Mouse (Mus musculus) adipocyte (in vitro differentiated cells): ENCODE data around the gene Ankrd63.
"Not testable (repeated sequence)": the region's sequence is repeated elsewhere in the genome, so short reads cannot be mapped to it uniquely, and the experiment has no call there.

Experiments used
- DNase-seq: peaks from one replicate; pipeline ENCODE4 v3.0.0-alpha.2; 2016; ENCODE audit warnings: low spot score

Ankrd63 gene

DNA sequence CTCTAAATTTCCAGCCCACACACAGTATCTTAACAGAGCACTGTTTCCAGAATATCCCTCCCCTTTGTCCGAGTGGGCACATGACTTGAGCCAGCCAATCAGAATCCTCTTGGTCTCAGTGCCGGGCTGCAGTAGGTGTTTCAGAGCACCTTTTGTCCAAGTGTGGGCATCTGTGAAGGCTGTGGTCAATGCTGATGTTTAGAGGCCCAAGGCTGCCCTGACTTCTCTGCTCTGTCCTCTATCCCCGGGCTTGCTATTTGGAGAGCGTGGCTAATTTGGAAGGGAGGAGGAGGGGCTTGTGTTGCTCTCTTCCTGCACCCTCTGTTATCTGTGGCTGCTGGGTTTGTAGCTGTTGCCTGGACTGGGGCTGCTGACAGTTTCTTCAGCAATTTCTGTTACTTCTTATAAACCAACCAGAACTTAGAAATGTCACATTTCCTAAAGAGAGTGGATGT lies 43.7 kb downstream of the Ankrd63 start:
- DNase-seq = peak; percentile 60

DNA sequence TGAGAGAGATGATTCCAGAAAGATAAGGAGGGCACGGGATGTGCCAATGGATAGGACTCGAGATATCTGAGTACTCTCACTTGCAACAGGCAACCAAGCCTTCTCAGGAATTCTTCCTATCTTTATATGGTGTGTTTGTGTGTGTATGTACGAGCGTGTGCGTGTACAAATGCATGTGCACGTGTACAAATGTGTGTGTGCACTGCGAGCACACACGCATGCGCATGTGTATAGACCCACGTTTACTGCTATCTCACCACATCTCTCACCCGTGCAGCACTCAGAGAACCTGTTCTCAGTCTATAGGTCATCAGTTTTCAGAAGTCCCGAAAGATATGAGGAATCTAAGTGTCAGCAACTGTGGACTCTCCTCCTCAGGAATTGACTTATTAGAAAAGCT lies 44.3 kb downstream of the Ankrd63 start:
- no peak for DNase-seq

DNA sequence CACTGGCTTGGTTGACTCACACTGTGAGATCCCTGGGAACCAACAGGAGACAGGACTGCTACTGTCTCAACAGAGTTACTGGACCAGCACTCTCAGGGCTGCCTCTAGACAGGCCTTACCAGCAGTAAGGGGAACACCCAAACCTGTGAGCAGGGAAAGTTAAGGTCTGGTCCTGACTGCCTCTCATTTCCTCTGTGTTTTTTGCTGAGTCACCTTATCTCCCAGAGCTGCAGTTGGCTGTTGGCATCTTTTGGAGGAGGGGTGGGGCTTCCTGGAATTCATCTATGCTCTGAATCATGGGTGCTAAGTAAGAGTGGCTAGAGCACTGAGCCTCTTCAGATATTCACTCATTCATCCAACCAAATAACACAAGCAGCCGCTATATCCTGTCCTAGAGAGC lies 44.7 kb downstream of the Ankrd63 start:
- peak; percentile 83 for DNase-seq

DNA sequence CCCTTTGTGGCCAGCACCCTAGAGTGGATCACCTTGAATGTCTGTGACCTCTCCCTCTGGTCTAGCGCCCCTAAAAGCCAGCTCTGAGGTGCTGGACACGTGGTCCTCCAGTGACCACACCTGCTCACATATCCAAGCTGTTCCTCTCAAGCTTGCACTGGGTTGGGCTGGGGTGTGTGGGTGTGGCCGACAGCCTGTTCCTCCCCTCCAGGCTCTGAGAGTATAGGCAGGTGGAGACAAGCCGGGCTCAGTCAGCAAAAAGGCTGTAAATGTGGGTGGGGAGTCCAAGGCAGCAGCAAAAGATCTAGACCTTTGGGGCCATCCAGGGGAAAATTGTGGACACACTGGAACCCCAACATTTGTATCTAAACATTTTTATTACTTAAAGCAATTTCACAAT lies 45.3 kb downstream of the Ankrd63 start:
- DNase-seq = no peak

DNA sequence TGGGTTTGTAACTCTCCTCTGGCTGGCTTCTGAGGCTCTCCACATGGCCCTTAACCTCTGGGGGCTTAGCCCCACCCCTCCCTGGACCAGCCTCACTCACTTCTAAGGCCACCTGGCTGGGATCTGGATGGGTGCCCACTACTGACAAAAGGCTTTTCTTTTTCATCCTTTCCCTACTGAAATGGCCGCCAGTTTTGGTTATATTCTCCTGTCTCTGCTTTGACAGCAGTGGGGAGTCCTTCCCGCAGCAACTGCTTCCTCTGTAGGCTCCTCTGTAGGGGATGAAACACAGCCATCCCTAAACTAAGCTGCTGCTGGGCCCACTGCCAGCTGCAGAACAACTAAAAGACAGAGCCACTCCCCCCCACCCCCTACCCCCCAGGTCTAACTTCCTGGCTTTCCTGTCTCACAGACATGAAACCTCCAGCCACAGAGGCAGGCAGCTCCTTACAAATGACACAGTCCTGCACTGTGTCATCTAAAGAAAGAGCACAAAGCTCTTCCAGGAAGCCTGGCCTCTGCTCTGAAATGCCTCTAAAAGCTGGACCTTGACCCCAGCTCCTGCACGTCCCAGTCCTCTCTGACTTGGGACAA lies 47.0 kb downstream of the Ankrd63 start:
- DNase-seq = no peak

DNA sequence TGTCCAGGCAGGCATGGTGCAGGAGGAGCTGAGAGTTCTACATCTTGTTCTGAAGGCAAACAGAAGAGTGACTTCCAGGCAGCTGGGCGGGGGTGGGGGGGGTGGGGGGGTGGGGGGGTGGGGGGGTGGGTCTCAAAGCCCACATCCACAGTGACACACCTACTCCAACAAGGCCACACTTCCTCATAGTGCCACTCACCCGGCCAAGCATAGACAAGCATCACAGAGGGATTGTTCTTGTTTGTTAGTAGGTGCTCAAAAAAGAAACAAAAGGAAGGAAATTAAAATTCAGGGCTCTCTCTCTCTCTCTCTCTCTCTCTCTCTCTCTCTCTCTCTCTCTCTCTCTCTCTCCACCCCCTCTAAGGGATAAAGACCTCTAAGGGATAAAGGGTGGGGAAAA lies 53.1 kb downstream of the Ankrd63 start:
- not testable (repeated sequence) for DNase-seq
